Mouse (Mus musculus) sigmoid colon, adult 10 weeks (tissue): ENCODE results near the gene Gm13889. TPM values are rescaled to one million over a fixed set of nuclear protein-coding genes. Genes with fewer than 3 reads are reported as not detected.

ENCODE experiments used
- polyA plus RNA-seq: library from polyadenylated mRNA; stranded (reverse); fragments of 350-450 nt; fragmentation: Illumina TruSeq; extraction: RNeasy Lipid Tissue Mini Kit (QIAGEN cat#74804); gene quantifications from one replicate; pipeline ENCODE4 v1.2.3, GENCODE M21; 2014; ENCODE audit warnings: low read depth, low replicate concordance

The Gm13889 gene
- not detected for polyA plus RNA-seq

GRCm38 (mm10) chr2:93956908-93957784 lies at the start of gene Gm13889:
Gene Gm13889, minus strand, starts transcription at chr2:93957201.

DNA sequence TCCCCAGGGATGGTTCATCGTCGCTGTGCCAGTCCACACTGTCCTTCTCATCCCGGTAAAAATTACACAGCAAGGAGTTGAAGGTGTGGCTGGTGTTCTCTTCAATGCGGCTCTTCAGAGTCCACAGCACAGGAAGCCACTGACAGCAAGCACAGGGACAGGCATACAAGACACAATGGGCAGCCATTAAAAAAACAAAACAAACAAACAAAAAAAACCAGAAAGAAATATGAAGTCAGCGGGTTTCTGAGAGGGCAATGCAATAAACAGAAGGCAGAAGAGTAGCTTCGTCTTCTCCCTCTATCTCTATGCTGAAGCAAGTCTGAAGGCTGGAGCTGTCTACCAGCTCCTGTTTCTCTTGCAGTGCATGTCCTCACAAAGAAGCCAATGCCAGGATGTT lies 39.3 kb upstream of the Gm13889 start, which contains the start of gene Gm27027:
Gene Gm27027 (minus strand): TSS at position 101 of the 400 bp plus-strand sequence.

Other genes with a start within 250 kb of the Gm13889 start
- gene Ext2, start 134.6 kb downstream of the Gm13889 start, polyA plus RNA-seq, result 22.7 TPM
- 5.4 TPM for gene Accs, start 107.3 kb downstream of the Gm13889 start, polyA plus RNA-seq
- gene Accsl, start 88.0 kb downstream of the Gm13889 start, polyA plus RNA-seq, result not detected
- not detected for gene Gm27027, start 39.2 kb upstream of the Gm13889 start, polyA plus RNA-seq
- gene Alkbh3, start 53.6 kb upstream of the Gm13889 start, polyA plus RNA-seq, result 13.3 TPM
- gene Hsd17b12, start 200.8 kb upstream of the Gm13889 start, polyA plus RNA-seq, result 291 TPM